Mouse (Mus musculus): ENCODE measurements around the gene Olfr1258.
"Not testable (repeated sequence)": the region's sequence is repeated elsewhere in the genome, so short reads cannot be mapped to it uniquely, and the experiment has no call there.

Gene Olfr1258

DNA sequence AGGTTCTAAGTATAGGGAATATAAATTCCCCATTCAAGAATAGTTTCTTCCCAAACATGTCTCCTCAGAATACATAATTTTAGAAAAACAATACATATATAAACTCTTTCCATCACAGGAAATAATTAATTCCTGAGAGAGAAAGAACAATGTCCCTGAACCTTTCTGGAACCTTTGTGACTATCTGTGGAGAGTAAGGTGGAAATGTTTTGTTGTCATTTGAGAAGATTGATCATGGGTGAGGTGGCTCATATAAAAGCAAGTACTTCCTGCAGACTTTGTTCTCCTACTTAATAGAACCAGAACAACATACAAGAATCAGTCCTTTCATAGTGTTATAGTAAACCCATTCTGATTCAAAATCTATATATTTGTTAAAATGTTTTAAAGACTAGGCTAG, at the start of gene Olfr1258:
Gene Olfr1258, plus strand, starts transcription at position 301 of the 400 bp plus-strand sequence.
- no peak for DNase-seq

DNA sequence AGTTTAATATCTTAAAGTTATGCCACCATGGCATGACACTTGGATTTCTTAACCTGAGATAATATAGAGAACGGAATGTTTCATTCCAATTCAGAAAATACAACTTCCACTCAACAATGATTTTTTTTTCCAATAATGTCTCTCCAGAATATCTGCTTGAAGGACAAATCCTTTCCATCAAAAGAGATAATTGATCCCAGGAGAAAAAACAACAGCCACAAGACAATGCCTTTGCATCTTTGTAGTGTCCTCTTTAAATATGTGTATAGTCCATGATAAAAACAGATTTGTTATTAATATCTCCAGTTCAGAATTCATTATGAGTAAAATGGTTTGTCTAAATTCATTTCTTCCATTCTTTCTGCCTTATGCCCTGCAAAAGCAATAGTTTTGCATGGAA, 49.0 kb upstream of the Olfr1258 start, which contains the start of gene Olfr1257:
Gene Olfr1257, plus strand, starts transcription at position 301 of the 400 bp plus-strand sequence.
- no peak for DNase-seq

DNA sequence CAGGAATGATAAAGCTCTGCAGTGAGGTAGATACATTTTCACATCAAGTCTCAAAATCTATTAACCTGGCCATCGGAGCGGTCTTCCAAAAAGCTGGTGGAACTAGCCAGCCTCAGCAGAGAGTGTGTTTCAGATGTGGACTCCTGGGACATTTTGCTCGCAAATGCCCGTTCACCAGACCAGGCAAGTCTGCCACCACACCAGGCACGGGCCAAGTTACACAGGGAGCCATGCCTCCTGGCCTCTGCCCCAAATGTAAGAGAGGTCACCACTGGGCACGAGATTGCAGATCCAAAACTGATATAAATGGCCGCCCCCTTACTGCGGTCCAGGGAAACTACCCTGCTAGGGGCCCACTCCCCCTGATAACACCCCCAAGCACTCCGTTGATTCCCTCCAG, 14.5 kb upstream of the Olfr1258 start:
- not testable (repeated sequence) for DNase-seq

DNA sequence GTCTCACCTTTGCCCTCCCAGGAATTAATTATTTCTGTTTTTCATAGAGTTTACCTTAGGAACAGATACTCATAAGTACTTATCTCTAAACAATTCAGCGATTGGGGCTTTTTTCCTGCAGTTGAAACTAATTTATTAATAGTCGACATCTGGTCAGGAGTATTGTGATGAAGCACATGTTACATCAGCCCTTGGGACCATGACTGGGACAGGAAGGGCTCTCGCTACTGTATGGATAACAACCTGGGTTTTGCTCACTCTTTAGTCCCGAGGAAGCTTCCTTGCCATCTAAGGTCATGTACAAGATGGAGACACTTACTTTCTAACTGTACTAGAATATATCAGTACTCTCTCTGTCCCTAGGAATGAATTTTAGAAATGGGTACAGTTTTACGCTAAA, 21.5 kb downstream of the Olfr1258 start, which contains the start of gene Olfr1259:
Gene Olfr1259, minus strand, starts transcription at position 101 of the 400 bp plus-strand sequence.
- DNase-seq, result no peak

DNA sequence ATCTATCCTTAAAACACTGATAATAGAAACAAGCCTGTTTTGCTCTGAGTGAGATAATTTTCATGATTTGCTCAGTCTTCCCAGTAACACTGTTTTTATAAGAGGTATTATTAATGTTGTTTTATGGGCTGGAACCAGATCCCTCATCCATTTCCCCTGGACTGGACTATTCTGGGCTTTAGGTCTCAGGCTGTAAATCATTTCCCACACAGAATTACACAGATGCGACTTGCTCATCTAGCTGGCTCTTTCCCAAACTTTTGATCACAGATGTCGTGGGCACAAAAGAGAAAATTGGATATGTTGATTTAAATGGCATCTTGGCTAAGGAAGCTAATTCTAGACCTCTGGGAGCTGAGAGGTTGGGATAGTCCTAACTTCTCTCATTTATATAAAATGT, 47.1 kb downstream of the Olfr1258 start, which contains the start of gene Olfr1260:
Gene Olfr1260, plus strand, starts transcription at position 157 of the 400 bp plus-strand sequence.
- DNase-seq, result no peak

DNA sequence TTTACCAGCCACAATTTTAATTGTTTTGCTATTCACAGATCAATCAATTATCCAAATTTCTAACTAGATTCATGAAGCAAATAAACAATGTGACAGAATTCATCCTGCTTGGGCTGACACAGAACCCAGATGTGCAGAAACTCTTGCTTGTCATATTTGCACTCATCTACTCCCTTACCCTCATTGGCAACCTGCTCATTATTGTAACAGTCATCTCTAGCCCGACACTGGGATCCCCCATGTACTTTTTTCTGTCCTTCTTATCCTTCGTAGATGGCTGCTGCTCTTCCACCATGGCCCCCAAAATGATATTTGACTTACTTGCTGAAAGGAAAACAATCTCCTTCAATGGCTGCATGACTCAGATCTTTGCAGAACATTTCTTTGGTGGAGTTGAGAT, 50.6 kb downstream of the Olfr1258 start:
- DNase-seq, result no peak

All from spleen, adult 18-20 months (tissue).